Mouse (Mus musculus): Measurements from ENCODE around the gene Insl6. TPM values are rescaled to one million over a fixed set of nuclear protein-coding genes. Genes with fewer than 3 reads are reported as not detected.

Insl6 gene
- polyA plus RNA-seq, 1 experiment from 2014 or later = 6.2 TPM

DNA sequence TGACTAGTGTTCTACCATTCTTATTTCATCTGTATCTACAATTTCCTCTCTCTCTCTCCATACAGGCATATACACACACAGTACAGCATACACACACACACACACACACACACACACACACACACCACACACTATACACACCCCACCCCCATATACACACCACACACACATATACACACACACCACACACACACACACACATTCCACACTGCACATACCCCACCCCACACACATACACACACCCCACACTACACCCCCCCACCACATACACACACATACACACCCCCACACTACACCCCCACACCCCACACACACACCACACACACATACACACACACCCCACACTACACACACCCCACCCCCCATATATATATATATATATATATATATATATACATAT is 19.7 kb upstream of the Insl6 start:
- Histone ChIP-seq H3K36me3 (no peaks in the 10 kb centered on the region), H3K9ac (no peak overlapping the region), H3K4me3 (replicated peaks) (no peak overlapping the region), H3K4me1 (no peaks in the 10 kb centered on the region), H3K27me3 (replicated peaks) (no peaks in the 10 kb centered on the region), H3K27ac (no peak overlapping the region), H3K9me3 (no peaks in the 10 kb centered on the region), H3K4me2 (no peak overlapping the region)
- no peak for ATAC-seq (ENCODE audit: insufficient read depth, low FRiP score, low read depth)

DNA sequence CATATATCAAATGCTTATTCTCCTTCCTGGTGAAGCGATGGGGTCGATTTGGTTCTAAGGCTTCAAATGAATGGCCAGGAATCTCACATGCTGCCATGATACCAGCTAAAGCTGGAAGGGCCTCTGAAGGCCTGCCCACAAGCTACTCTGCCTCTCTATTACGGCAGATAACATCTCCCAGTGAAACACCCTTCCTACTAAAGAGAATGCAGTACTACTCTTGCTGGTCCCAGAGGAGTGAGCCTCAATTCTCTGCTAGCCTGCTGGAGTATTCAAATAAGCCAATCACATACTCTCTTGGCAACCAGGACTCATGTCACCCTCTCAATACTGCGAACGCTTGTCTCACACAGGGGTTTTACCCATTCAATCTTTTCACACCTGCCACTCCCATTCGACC is 17.1 kb upstream of the Insl6 start:
- Histone ChIP-seq H3K27me3 (replicated peaks) (no peaks in the 10 kb centered on the region), H3K9ac (no peak overlapping the region), H3K4me2 (no peak overlapping the region), H3K4me1 (no peaks in the 10 kb centered on the region), H3K4me3 (replicated peaks) (no peak overlapping the region), H3K9me3 (no peaks in the 10 kb centered on the region), H3K36me3 (no peaks in the 10 kb centered on the region), H3K27ac (no peak overlapping the region)
- 85% methylated on average over 6 of the region's 6 CpGs for WGBS
- no peak for ATAC-seq (ENCODE audit: insufficient read depth, low FRiP score, low read depth)

DNA sequence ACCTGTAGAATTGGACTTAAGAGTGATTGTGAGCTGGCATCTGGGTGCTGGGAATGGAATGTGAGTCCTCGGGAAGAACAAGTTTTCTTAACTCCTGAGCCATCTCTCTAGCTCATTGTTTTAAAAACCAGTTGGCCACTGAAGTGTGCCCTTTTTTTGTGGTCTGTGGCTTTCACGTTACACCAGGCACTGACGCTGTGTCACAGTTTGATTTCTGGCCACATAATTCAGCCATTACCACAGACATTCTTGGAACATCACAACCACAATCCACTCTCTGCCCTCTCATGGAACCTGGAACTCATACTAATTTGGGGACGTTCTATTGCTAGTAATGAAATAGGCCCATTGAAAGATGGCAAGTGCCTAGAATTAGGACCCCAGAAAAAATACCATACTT is 15.9 kb upstream of the Insl6 start:
- H3K4me2 ChIP-seq = no peak overlapping the region
- H3K36me3 ChIP-seq = no peaks in the 10 kb centered on the region
- 76% methylated on average over 4 of the region's 4 CpGs for WGBS
- no peaks in the 10 kb centered on the region for H3K4me1 ChIP-seq
- no peak overlapping the region for H3K27ac ChIP-seq
- no peaks in the 10 kb centered on the region for H3K27me3 ChIP-seq (replicated peaks)
- ATAC-seq (ENCODE audit: insufficient read depth, low FRiP score, low read depth) = no peak
- H3K9ac ChIP-seq = no peak overlapping the region
- H3K9me3 ChIP-seq = no peaks in the 10 kb centered on the region
- H3K4me3 ChIP-seq (replicated peaks) = no peak overlapping the region

DNA sequence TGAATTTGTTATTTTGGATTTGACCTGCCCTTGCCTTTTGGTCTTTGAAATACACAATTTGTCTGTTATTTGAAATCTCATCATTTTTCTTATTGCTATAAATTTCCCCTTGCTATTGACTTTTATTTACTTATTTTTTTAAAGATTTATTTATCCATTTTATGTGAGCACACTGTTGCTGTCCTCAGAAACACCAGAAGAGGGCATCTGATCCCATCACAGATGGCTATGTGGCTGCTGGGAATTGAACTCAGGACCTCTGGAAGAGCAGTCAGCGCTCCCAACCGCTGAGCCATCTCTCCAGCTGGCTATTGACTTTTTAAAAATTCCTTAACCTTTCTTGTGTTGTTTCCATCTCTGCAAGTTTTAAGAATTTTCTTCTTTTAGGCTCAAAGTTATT is 11.5 kb upstream of the Insl6 start:
- no peak for ATAC-seq (ENCODE audit: insufficient read depth, low FRiP score, low read depth)
- WGBS = 88% methylated on average over 2 of the region's 2 CpGs

DNA sequence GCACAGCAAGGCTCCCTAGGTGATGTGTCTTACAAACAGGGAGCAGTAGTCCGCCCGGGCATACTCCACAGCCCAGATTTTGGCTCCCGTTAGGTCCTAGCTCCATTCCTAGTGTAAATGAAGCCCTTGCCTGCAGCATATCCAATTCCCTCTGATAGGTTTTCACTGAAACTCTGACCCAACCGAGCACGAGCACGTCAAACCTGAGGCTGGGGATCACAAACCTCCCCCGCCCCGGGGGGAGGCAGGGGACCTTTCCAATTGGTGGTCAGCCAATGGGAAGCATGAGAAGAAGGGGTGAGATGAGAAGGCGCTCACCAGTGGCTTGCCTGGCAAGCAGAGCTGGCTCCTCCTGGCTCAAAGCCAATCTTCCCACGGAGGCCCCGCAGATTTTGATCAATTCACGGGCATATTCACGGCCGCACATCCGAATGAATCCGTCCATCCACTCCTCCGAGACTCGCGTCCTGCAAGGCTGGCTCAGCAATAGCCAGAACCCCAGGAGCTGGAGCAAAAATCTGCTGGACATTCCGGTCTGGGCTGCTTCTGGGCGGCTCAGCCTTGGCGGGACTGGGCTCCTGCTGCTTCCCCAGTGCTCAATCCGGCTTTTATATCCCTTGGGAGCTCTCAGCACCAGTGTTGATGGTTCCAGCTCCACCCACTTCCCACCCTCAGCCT is 9.1 kb upstream of the Insl6 start, which contains the start of gene Rln1:
TSS of gene Rln1 (minus strand) at position 603 of the 678 bp plus-strand sequence.
- Histone ChIP-seq H3K9me3 (no peaks in the 10 kb centered on the region), H3K4me3 (replicated peaks) (peak within 1 kb of the TSS; percentile 40), H3K4me2 (peak within 1 kb of the TSS; percentile 81), H3K27me3 (replicated peaks) (no peaks in the 10 kb centered on the region), H3K4me1 (0 out of 2 replicates have a peak, but pooled peaks cover 6% of the 10 kb centered on the region), H3K27ac (no peak within 1 kb of the TSS), H3K36me3 (no peaks in the 10 kb centered on the region), H3K9ac (peak within 1 kb of the TSS; percentile 40; the same call in 1 of the 2 replicates)
- 3% methylated on average over 23 of the region's 23 CpGs for WGBS
- peak; percentile 43; the same call in 1 of the 2 replicates for ATAC-seq (ENCODE audit: insufficient read depth, low FRiP score, low read depth)

More for the DNA sequence above, 11.5 kb upstream of the Insl6 start:
- no peak overlapping the region for H3K9ac ChIP-seq
- no peak overlapping the region for H3K4me2 ChIP-seq
- H3K36me3 ChIP-seq = no peaks in the 10 kb centered on the region
- no peak overlapping the region for H3K27ac ChIP-seq
- no peak overlapping the region for H3K4me3 ChIP-seq (replicated peaks)
- 0 out of 2 replicates have a peak, but pooled peaks cover 6% of the 10 kb centered on the region for H3K4me1 ChIP-seq
- no peaks in the 10 kb centered on the region for H3K9me3 ChIP-seq
- no peaks in the 10 kb centered on the region for H3K27me3 ChIP-seq (replicated peaks)

DNA sequence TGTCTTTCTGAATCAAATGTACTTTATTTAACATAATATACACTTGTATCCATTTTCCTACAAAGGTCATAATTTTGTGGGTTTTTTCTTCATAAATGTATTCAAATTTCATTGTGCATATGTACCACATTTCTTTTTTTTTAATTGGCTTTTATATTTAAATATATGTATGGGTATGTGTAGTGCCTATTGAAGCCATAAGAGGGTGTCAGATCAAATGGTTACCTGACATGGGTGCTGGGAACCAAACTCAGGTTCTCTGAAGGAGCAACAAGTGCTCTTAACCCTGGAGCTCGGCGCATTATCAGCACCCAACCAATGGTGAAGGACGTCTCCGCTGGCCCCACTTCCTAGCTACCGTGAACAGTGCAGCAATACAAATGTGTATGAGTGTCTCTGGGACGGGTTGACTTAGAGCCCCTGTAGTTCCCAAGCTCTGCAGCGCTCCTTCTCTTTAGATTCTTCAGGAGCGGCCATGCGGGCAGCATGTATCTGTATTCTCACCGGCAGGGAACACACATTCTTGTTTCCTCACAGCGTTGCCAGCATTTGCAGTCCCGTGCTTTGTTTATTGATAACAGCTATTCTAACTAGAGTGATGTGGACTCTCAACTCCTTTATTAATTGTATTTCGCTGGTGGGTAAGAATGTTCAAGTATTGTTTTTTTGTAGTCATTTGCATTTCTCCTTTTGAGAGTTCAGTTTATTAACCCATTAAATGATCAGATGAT is 1.8 kb upstream of the Insl6 start:
- H3K9me3 ChIP-seq = no peaks in the 10 kb centered on the region
- H3K36me3 ChIP-seq = no peaks in the 10 kb centered on the region
- no peaks in the 10 kb centered on the region for H3K4me1 ChIP-seq
- 82% methylated on average over 13 of the region's 13 CpGs for WGBS
- no peaks in the 10 kb centered on the region for H3K27me3 ChIP-seq (replicated peaks)
- no peak for ATAC-seq (ENCODE audit: insufficient read depth, low FRiP score, low read depth)
- H3K9ac ChIP-seq = no peak overlapping the region
- H3K4me2 ChIP-seq = no peak overlapping the region
- H3K27ac ChIP-seq = no peak overlapping the region
- no peak overlapping the region for H3K4me3 ChIP-seq (replicated peaks)

DNA sequence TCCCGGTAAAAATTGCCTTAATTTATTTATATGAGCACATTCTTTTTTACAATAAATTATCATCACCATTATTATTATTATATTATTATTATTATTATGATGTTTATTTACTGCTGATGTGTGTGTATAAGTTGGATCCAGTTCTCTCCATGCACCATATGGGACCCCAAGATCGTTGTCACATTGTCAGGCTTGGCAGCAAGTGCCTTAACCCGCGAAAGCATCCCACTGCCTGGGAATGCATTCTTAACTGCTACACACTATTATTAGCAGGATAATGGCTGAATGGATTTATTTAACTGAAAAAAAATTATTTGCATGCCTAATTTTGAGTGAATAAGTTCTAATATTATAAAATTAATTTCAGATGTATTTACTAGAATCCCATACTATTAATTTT is 1.2 kb upstream of the Insl6 start:
- Histone ChIP-seq H3K36me3 (no peaks in the 10 kb centered on the region), H3K27me3 (replicated peaks) (no peaks in the 10 kb centered on the region), H3K9me3 (no peaks in the 10 kb centered on the region), H3K4me2 (no peak overlapping the region), H3K4me1 (no peaks in the 10 kb centered on the region), H3K9ac (no peak overlapping the region), H3K27ac (no peak overlapping the region), H3K4me3 (replicated peaks) (no peak overlapping the region)
- ATAC-seq (ENCODE audit: insufficient read depth, low FRiP score, low read depth) = no peak
- 82% methylated on average over 4 of the region's 4 CpGs for WGBS

DNA sequence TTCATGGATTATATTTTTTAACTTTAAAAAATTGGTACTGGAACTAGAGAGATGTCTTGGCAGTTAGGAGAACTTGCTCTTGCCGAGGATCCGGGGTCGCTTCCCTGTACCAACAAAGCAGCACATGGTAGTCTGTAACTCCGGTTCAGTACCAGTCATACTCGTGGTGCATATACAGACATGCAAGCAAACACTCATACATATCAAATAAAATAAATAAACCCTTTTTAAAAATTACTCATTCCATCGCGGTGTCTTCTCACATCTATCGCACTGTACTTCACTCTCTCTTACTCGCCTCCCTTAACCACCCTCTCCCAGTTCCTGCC is 660 bp upstream of the Insl6 start:
- no peak for ATAC-seq (ENCODE audit: insufficient read depth, low FRiP score, low read depth)
- 49% methylated on average over 9 of the region's 9 CpGs for WGBS
- Histone ChIP-seq H3K27ac (no peak overlapping the region), H3K36me3 (no peaks in the 10 kb centered on the region), H3K9me3 (no peaks in the 10 kb centered on the region), H3K4me3 (replicated peaks) (peak overlapping the region; percentile 35), H3K4me2 (peak overlapping the region; percentile 62), H3K27me3 (replicated peaks) (no peaks in the 10 kb centered on the region), H3K4me1 (no peaks in the 10 kb centered on the region), H3K9ac (no peak overlapping the region)

DNA sequence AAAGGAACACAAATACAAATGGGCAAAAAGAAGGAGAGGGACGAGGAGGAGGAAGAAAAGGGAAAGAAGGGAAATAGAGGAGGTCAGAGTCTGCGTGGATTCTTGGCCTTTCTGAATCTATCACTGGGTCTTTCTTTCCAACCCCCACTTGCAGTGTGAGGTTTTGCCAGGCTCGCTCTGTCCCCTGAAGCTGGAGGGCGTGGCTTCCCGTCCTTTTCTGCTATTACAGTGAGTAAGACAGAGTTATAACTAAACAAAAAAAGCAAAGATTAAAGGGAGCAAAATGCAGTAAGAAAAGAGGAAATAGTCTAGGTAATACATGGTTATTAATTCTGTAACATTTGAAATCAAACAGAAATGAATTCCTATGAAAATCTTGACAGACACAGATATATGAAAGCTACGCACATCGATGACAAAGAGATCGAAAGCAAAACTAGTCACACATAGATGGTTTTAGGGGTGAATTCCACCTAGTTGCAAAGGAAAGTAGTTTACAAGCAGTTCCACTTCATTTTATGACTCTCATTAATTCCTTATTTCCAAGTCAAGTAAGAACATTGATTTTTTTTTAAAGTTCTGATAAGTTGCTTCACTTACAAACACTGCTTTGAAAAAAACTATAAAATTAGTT is 1.6 kb downstream of the Insl6 start:
- ATAC-seq (ENCODE audit: insufficient read depth, low FRiP score, low read depth) = no peak

DNA sequence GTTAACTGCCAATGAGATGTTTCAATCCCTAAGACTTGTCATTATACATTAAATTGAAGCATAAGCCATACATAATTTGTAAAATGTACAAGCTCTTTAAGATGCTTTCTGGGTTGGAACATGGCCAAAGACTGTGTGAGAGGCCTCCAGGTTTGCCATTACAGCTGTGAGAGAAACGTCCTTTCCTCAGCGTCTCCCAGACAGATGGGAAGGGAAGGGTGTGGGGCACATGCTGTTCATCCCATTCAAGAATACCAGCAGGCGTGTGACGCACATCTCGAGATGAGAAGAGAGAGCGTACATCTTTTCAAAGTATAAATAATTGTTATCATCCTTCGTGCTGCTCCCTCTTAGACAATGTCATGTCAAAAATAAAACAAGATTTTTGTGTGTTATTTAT is 12.5 kb downstream of the Insl6 start:
- no peak overlapping the region for H3K27ac ChIP-seq
- no peaks in the 10 kb centered on the region for H3K4me1 ChIP-seq
- no peaks in the 10 kb centered on the region for H3K27me3 ChIP-seq (replicated peaks)
- ATAC-seq (ENCODE audit: insufficient read depth, low FRiP score, low read depth) = no peak
- no peak overlapping the region for H3K9ac ChIP-seq
- WGBS = 69% methylated on average over 7 of the region's 7 CpGs
- peaks cover 6% of the 10 kb centered on the region; the same call in 1 of the 2 replicates for H3K36me3 ChIP-seq
- H3K9me3 ChIP-seq = no peaks in the 10 kb centered on the region
- no peak overlapping the region for H3K4me2 ChIP-seq
- H3K4me3 ChIP-seq (replicated peaks) = no peak overlapping the region

More for the DNA sequence above, 1.6 kb downstream of the Insl6 start:
- H3K27ac ChIP-seq = no peak overlapping the region
- H3K4me1 ChIP-seq = no peaks in the 10 kb centered on the region
- no peaks in the 10 kb centered on the region for H3K9me3 ChIP-seq
- 63% methylated on average over 8 of the region's 8 CpGs for WGBS
- no peak overlapping the region for H3K9ac ChIP-seq
- no peaks in the 10 kb centered on the region for H3K27me3 ChIP-seq (replicated peaks)
- no peak overlapping the region for H3K4me3 ChIP-seq (replicated peaks)
- H3K36me3 ChIP-seq = no peaks in the 10 kb centered on the region
- no peak overlapping the region; the same call in 1 of the 2 replicates for H3K4me2 ChIP-seq

DNA sequence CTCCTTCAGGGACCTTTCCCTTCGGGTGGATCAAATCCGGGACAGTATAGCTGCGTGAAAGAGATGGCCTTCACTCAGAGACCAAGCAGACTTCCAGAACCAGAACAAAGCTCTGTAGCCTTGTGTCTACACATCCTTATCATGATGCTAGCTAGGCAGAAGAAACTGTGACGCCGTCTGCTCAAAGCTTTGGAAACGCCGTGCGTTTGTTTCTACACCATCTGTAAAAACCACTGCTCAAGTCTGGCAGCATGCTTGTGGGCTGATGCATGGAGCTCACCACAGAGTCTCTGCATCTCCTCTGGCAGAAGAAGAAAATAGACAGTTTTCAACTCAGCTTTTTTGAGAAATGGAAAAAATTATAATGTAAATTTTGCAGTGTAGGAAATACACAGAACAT is 13.4 kb downstream of the Insl6 start:
- H3K4me1 ChIP-seq = no peaks in the 10 kb centered on the region
- H3K4me3 ChIP-seq (replicated peaks) = no peak overlapping the region
- no peak overlapping the region for H3K4me2 ChIP-seq
- no peak overlapping the region for H3K27ac ChIP-seq
- 91% methylated on average over 8 of the region's 8 CpGs for WGBS
- no peak overlapping the region for H3K9ac ChIP-seq
- ATAC-seq (ENCODE audit: insufficient read depth, low FRiP score, low read depth) = no peak
- peaks cover 6% of the 10 kb centered on the region; the same call in 1 of the 2 replicates for H3K36me3 ChIP-seq
- H3K27me3 ChIP-seq (replicated peaks) = no peaks in the 10 kb centered on the region
- H3K9me3 ChIP-seq = no peaks in the 10 kb centered on the region

DNA sequence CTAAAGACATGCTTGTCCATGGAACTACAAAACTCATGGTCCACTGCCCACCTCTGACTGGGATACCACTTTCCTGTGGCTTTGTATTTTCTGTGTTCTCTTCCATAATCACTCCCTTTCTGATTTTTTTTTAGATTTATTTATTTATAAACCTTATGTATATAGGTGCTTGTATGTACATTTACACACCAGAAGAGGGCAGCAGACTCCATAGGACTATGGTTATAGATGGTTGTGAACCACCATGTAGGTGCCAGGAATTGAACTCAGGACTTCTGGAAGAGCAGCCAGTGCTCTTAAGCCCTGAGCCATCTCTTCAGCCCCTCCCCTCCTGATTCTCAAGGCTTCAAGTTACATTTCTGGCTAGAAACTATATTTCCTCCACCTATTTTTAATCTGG is 16.3 kb downstream of the Insl6 start:
- no peak overlapping the region for H3K9ac ChIP-seq
- H3K36me3 ChIP-seq = no peaks in the 10 kb centered on the region; the same call in 1 of the 2 replicates
- H3K27ac ChIP-seq = no peak overlapping the region
- H3K9me3 ChIP-seq = no peaks in the 10 kb centered on the region
- H3K27me3 ChIP-seq (replicated peaks) = no peaks in the 10 kb centered on the region
- H3K4me3 ChIP-seq (replicated peaks) = no peak overlapping the region
- no peak overlapping the region for H3K4me2 ChIP-seq
- ATAC-seq (ENCODE audit: insufficient read depth, low FRiP score, low read depth) = no peak
- H3K4me1 ChIP-seq = no peaks in the 10 kb centered on the region

All from stomach, embryonic 15.5 days (tissue).